Mouse (Mus musculus) heart, adult 2 months (tissue): ENCODE results near the gene Sprr2e.

Experiments used
- CTCF ChIP-seq: fragments of 200-600 bp; IDR thresholded peaks from 2 replicates; pipeline ENCODE4 v1.8.1; 2022; ENCODE audit warnings: antibody characterized with exemption, mild to moderate bottlenecking, moderate library complexity
- POLR2A ChIP-seq: fragments of 200-500 bp; IDR thresholded peaks from 2 replicates; pipeline ENCODE4 v1.6.1; 2011; ENCODE audit warnings: mild to moderate bottlenecking, low read depth, low read length, control low read depth; ENCODE audit not compliant: insufficient read depth

GRCm38 (mm10) chr3:92373613-92374012, 21.7 kb downstream of the Sprr2e start:
- no peak for TF ChIP-seq CTCF
- TF ChIP-seq POLR2A = no peak
